Mouse (Mus musculus) embryonic facial prominence, embryonic 10.5 days (tissue): ENCODE results near the gene Kctd18. TPM values are rescaled to one million over a fixed set of nuclear protein-coding genes. Genes with fewer than 3 reads are reported as not detected.
"Not testable (repeated sequence)": the region's sequence is repeated elsewhere in the genome, so short reads cannot be mapped to it uniquely, and the experiment has no call there.

Source experiments
- DNase-seq: peaks from one replicate; pipeline ENCODE4 v3.0.0-alpha.2; 2017; ENCODE audit warnings: low spot score
- H3K27ac ChIP-seq: fragments of 300-500 bp; sonication (generic); replicated peaks from 2 replicates; pipeline ENCODE4 v1.5.1; 2016; ENCODE audit warnings: mild to moderate bottlenecking
- H3K27me3 ChIP-seq: fragments of 300-500 bp; sonication (generic); replicated peaks from 2 replicates; pipeline ENCODE4 v1.6.1; 2016; ENCODE audit warnings: low read depth, mild to moderate bottlenecking; ENCODE audit not compliant: poor library complexity, severe bottlenecking
- H3K36me3 ChIP-seq: fragments of 300-500 bp; sonication (generic); replicated peaks from 2 replicates; pipeline ENCODE4 v1.6.1; 2016; ENCODE audit warnings: mild to moderate bottlenecking, moderate library complexity
- H3K4me1 ChIP-seq: fragments of 300-500 bp; sonication (generic); 2 replicates; pipeline ENCODE4 v1.6.1; 2016
- H3K4me3 ChIP-seq: fragments of 300-500 bp; sonication (generic); 2 replicates; pipeline ENCODE4 v1.5.1; 2016; ENCODE audit warnings: mild to moderate bottlenecking, moderate library complexity
- H3K9me3 ChIP-seq: fragments of 300-500 bp; sonication (generic); 2 replicates; pipeline ENCODE4 v1.6.1; 2016; ENCODE audit warnings: mild to moderate bottlenecking
- WGBS: fragments of 180-500 bp; shearing (Covaris S2); methylation state at CpG from one replicate; pipeline ENCODE4 v1.1.7; 2016; 5-methylcytosine and 5-hydroxymethylcytosine counted together
- polyA plus RNA-seq: library from polyadenylated mRNA; unstranded; fragments of >200 nt; fragmentation: Nextera tagmentation; extraction: Ambion mirVana; gene quantifications from 2 replicates; pipeline ENCODE4 v1.2.1, GENCODE M21; 2016

Kctd18 gene
- polyA plus RNA-seq, 1 experiment from 2014 or later: 17.3 TPM

DNA sequence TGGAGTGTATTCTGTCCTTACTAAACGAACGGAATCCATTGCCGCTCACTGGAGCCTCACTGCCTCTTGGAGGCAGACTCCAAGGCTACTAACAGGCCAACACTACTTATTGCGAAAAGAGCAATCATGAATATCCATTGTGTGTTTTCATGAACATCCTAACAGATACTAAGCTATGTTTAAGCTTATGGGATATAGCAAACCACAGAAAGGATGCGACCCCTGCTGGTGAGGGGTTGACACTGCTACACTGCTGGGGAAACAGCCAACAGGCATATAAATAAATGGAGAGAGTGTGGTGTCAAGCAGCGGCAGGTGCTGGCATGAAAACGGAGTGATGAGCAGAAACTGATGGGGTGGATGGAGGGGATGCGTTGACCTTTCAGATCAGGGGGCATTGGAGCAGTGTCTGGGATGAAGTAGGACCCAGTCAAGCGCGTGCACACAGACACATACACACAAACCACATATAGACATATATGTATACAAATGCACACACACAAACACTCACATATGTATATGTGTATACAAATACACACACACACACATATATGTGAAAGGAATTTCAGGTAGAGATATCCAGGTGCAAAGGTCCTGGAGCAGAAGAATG is 12.5 kb upstream of the Kctd18 start:
- Histone ChIP-seq H3K4me3 (no peak overlapping the region), H3K27ac (no peak overlapping the region), H3K27me3 (no peaks in the 10 kb centered on the region), H3K4me1 (peaks cover 18% of the 10 kb centered on the region), H3K36me3 (peaks cover 1% of the 10 kb centered on the region; the same call in 1 of the 2 replicates), H3K9me3 (no peaks in the 10 kb centered on the region)
- DNase-seq: peak; percentile 78
- WGBS: 65% methylated on average over 10 of the region's 10 CpGs

DNA sequence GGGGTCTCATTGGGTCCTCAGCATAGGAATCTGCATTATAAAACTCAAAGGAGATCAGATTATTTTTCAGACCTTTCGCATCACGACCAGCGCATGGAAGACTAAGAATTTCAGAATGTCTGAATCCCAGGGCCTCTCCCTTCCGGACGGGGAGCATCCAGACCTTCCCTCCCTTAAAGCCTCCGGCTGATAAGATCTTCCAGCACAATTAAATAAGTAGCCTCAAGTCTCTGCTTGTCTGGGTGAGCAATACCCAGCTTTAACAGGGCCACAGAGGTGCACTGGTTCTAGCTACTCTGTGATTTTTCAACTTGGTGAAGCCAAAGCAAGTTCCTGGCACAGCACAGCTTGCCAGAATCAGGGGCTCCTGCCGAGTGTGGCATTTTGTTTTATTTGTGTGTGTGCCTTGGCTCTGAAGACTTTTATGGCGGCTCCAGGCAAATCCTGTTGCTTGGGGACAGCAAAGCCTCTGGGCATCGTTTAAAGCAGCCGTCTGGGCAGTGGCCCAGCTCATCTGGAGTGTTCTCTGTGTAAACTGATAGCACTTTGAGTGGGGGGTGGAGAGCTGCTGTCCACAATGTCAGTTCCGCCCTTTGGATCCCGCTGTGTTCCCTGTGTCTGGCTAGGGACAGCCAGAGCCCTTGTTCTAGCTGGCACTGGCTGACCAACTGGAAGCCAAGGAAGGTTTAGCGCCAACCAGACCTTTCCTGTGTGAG is 11.6 kb upstream of the Kctd18 start:
- peaks cover 18% of the 10 kb centered on the region for H3K4me1 ChIP-seq
- 24% methylated on average over 13 of the region's 13 CpGs for WGBS
- peak overlapping the region; percentile 45 for H3K4me3 ChIP-seq
- peaks cover 8% of the 10 kb centered on the region for H3K36me3 ChIP-seq
- no peaks in the 10 kb centered on the region for H3K9me3 ChIP-seq
- H3K27ac ChIP-seq: no peak overlapping the region
- no peaks in the 10 kb centered on the region for H3K27me3 ChIP-seq
- peak; percentile 27 for DNase-seq

DNA sequence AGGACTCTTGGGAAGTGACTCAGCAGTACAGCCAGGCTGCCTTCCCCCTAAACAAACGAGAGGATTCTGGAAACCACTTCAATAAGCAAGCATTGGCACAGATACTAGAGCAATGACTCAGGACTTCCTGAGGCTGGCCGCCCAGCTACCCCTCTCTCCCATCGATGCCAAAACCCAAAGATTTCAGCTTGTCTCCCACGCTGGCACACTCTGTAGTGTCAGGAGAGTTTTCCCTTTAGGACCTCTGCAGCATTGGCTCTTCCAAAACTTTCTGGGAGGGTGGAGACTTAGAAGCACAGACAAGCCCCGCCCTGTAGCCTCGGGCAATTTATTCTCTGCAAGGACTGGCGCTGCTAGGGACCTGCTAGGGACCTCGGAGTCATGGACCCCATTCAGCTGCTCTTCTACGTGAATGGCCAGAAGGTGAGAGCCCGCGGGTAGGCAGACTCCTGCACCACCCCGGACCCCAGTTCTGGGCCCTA is 10.9 kb upstream of the Kctd18 start, which contains the start of gene Aox1:
Gene Aox1 (plus strand): TSS at position 296 of the 482 bp plus-strand sequence.
- no peak within 1 kb of the TSS for H3K27ac ChIP-seq

DNA sequence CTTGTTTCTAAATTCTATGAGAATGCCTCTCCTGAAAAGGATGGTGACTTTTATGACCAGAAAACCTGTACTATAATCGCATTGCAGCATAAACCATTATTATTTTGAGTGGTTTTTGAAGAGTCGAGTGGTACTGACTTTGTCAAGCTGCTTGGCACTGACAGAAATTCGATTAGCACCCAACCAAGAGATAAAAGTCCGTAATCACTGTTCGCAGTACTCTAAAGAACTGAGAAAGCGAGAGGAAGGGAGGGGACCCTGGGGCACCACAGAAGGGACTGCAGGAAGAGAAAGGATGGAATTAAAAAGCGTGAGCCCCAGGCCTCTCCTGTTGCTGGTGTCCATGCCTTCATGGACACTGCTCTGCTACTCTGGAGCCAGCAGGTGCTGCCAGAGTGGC is 9.0 kb upstream of the Kctd18 start:
- Histone ChIP-seq H3K4me1 (peaks cover 18% of the 10 kb centered on the region), H3K27me3 (no peaks in the 10 kb centered on the region), H3K9me3 (no peaks in the 10 kb centered on the region), H3K36me3 (peaks cover 33% of the 10 kb centered on the region), H3K27ac (no peak overlapping the region), H3K4me3 (no peak overlapping the region)
- DNase-seq: no peak
- 87% methylated on average over 7 of the region's 7 CpGs for WGBS

More for the DNA sequence above, 10.9 kb upstream of the Kctd18 start, which contains the start of gene Aox1:
- peak; percentile 43 for DNase-seq
- no peaks in the 10 kb centered on the region for H3K27me3 ChIP-seq
- H3K4me1 ChIP-seq: peaks cover 18% of the 10 kb centered on the region
- peak within 1 kb of the TSS; percentile 45 for H3K4me3 ChIP-seq
- peaks cover 13% of the 10 kb centered on the region for H3K36me3 ChIP-seq
- H3K9me3 ChIP-seq: no peaks in the 10 kb centered on the region
- 12% methylated on average over 12 of the region's 12 CpGs for WGBS

DNA sequence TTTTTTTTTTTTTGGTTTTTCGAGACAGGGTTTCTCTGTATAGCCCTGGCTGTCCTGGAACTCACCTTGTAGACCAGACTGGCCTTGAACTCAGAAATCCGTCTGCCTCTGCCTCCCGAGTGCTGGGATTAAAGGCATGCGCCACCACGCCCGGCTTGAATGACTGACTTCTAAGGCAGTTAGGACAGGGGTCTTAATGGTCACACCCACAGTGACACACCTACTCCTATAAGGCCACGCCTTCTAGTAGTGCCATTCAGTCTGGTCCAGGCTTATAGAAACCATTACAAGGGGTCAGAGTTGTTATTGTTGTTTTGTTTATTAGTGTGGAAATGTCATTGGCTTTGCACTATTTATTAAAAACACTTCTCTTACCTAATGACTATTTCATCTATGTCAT is 12.4 kb downstream of the Kctd18 start:
- DNase-seq, H3K4me3 ChIP-seq, H3K27ac ChIP-seq, H3K4me1 ChIP-seq, H3K27me3 ChIP-seq, H3K9me3 ChIP-seq: not testable (repeated sequence)
- peaks cover 68% of the 10 kb centered on the region for H3K36me3 ChIP-seq
- 93% methylated on average over 7 of the region's 7 CpGs for WGBS

DNA sequence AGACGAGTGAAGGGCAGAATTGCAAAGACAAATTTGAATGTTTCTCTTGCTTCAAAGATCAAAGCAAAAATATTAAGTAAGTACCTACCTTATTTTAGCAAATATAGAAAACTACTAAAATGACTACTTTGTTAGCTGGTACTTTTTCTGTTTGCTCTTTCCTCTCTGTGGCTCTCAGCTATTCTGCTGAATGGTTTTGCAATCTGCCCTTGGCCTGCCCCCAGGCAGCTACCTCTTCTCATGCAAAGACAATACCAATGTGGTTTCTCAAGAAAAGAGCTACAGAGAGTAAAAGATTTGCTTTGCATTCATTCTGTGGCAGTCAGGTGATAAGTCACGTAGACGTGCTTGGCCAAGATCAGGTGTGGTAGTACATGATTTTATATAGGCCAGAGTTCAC is 20.6 kb downstream of the Kctd18 start:
- Histone ChIP-seq H3K27me3 (no peaks in the 10 kb centered on the region), H3K9me3 (no peaks in the 10 kb centered on the region), H3K4me3 (no peak overlapping the region), H3K36me3 (peaks cover 43% of the 10 kb centered on the region), H3K27ac (no peak overlapping the region), H3K4me1 (peaks cover 20% of the 10 kb centered on the region)
- 89% methylated on average over 3 of the region's 3 CpGs for WGBS
- DNase-seq: no peak

DNA sequence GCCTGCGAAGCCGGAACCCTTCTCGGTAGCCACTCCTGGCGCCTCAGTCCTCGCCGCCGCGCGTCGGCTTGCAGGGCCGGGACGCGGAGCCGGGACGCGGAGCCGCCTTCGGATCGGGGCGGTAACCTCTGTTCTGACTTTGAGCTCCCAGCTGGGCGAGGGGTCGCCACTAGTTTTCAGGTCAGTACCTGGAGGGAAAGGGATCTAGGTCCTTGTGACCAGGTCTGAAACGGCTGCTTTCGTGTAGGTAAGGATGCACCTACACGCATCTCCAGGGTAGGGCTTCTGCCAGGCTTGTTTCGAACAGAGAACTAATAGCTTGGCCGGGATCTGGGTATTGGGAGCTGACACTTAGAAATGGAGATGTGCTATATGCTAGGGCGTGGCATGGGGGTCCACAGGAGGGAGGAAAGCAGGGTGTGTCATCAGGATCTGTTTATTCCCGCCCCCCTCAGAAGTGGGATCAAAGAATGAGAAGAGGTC is 22.6 kb downstream of the Kctd18 start:
- Histone ChIP-seq H3K4me1 (peaks cover 20% of the 10 kb centered on the region), H3K27ac (peak overlapping the region; percentile 96), H3K9me3 (no peaks in the 10 kb centered on the region), H3K4me3 (peak overlapping the region; percentile 93), H3K27me3 (no peaks in the 10 kb centered on the region), H3K36me3 (peaks cover 25% of the 10 kb centered on the region)
- WGBS: under 1% methylated on average over 29 of the region's 29 CpGs
- DNase-seq: no peak

DNA sequence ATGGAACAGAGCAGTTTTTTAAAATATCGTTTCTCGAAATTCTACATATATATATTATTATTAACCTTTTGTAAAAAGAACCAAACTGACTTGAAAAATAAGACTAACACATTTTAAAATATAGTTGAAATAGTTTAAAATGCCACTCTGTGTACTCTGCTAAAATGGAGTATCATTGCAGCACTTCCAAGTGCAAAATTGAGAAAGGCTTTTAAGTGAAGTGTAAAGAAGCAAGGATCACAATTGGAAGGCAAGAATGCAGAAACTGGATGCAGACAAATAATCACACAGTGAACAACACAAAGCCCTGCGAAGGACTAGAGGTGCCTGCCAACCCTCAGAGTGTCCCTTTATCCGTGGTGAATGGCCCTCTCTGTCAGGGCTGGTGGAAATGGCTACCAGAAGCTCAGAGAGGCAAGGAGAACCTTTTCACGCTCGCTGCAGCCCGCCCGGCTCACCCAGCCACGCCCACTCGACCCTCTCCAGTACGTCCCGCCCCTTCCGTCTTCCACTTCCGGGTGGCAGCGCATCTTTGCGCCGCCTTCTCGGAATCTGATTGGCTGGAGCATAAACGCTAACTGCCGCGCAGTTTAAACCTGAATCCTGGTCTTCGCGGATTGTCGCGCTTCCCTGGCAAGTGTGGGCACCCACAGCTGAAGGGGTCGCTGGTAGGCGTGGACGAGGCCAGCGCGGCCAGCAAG is 23.2 kb downstream of the Kctd18 start, which contains the start of gene Sgo2a:
Gene Sgo2a (plus strand): TSS at position 540 of the 701 bp plus-strand sequence.
- peak within 1 kb of the TSS; percentile 93 for H3K4me3 ChIP-seq
- H3K9me3 ChIP-seq: no peaks in the 10 kb centered on the region
- peaks cover 19% of the 10 kb centered on the region for H3K36me3 ChIP-seq
- no peaks in the 10 kb centered on the region for H3K27me3 ChIP-seq
- H3K27ac ChIP-seq: peak within 1 kb of the TSS; percentile 96
- DNase-seq: peak; percentile 97
- H3K4me1 ChIP-seq: peaks cover 20% of the 10 kb centered on the region
- WGBS: 7% methylated on average over 30 of the region's 30 CpGs

DNA sequence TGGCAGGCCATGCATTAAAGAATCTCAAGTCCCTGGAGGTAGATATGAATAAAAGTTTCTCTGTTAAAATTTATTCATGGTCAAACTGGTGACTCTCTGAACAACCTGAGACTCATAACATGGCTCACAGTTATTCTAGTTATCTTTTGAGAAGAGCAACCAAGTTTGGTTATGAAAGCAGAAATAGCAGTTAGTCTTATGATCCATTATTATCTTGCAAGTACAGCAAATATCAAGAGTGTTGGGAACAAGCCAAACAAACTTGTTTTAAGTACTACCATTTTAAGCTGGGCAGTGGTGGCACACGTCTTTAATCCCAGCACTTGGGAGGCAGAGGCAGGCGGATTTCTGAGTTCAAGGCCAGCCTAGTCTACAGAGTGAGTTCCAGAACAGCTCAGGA is 27.5 kb downstream of the Kctd18 start:
- no peaks in the 10 kb centered on the region for H3K9me3 ChIP-seq
- no peaks in the 10 kb centered on the region for H3K27me3 ChIP-seq
- no peaks in the 10 kb centered on the region for H3K36me3 ChIP-seq
- H3K27ac ChIP-seq: no peak overlapping the region
- H3K4me3 ChIP-seq: no peak overlapping the region
- 87% methylated on average over 2 of the region's 2 CpGs for WGBS
- H3K4me1 ChIP-seq: peaks cover under 1% of the 10 kb centered on the region
- DNase-seq: no peak

DNA sequence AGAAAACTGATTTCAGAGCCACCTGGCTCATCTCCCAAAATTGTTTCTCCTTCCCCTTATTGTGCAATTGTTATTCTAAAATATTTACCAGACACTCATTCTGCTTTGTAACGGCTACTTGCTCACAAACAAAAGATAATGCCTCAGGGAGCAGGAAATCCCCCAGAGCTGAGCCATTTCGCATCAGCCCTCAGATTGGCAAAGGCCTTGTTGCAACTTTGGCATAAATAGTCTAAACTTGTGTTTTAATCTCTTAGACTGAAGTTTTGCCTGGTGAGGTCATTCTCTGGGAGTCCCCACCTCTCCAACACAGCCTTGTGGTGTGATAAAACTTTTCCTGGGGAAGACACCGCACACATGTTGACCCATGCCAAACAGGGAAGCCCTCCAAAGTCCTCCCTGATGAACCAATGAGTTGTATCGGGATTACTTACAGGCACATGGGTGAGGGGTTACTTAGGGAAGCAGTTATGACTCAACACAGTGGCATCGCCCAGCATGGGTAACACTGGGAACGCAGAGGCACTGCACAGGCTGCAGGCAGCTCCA is 29.6 kb downstream of the Kctd18 start:
- Histone ChIP-seq H3K27me3 (no peaks in the 10 kb centered on the region), H3K4me3 (no peak overlapping the region), H3K4me1 (no peaks in the 10 kb centered on the region), H3K27ac (no peak overlapping the region), H3K9me3 (no peaks in the 10 kb centered on the region), H3K36me3 (no peaks in the 10 kb centered on the region)
- no peak for DNase-seq
- WGBS: 71% methylated on average over 6 of the region's 6 CpGs

DNA sequence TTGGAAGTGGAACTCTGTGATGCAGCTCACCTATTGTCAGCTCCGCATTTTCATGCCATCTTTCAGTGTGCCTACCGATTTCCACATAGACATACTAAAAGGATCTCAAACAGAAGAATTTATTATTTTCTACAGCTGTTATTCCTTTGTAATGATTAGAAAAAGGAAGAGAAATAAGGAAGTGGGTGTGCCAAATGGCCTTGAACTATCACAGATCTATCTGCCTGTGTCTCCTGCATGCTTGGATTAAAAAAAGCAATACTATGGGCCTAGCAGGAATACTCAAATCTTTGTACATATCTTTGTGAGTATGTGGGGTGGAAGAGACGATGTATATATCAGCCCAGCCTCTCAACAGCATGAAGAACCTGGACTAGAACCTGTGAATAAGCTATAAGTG is 41.9 kb downstream of the Kctd18 start:
- H3K27ac ChIP-seq: no peak overlapping the region
- H3K27me3 ChIP-seq: no peaks in the 10 kb centered on the region
- WGBS: 95% methylated on average over 3 of the region's 3 CpGs
- no peaks in the 10 kb centered on the region for H3K4me1 ChIP-seq
- no peaks in the 10 kb centered on the region for H3K9me3 ChIP-seq
- H3K4me3 ChIP-seq: no peak overlapping the region
- H3K36me3 ChIP-seq: no peaks in the 10 kb centered on the region
- no peak for DNase-seq

DNA sequence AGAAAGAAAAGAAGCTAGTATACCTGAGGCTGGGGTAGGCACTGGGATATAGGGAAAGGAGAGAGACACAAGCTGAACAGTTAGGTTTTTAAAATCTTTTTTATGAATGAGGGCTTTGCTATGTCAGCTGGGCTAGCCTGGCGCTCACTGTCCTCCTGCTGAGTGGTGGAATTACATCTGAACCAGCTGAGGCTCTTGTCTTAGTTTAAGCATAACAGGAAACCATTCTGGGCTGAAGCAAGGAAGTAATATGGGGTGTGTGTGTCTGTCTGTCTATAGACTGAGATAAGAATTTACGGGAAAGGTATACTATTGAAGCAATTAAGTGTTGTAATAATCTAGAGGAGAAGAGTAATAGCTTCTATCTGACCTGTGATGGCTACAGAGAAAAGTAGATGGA is 47.2 kb downstream of the Kctd18 start:
- H3K4me1 ChIP-seq: peaks cover 17% of the 10 kb centered on the region
- DNase-seq: no peak
- H3K27ac ChIP-seq: no peak overlapping the region
- H3K27me3 ChIP-seq: no peaks in the 10 kb centered on the region
- H3K9me3 ChIP-seq: no peaks in the 10 kb centered on the region
- 82% methylated on average over 2 of the region's 2 CpGs for whole genome bisulfite sequencing
- no peak overlapping the region for H3K4me3 ChIP-seq
- H3K36me3 ChIP-seq: peaks cover 5% of the 10 kb centered on the region
